Mouse (Mus musculus) frontal cortex, adult 2 months (tissue): ENCODE data around the gene Rfxank. TPM values are rescaled to one million over a fixed set of nuclear protein-coding genes. Genes with fewer than 3 reads are reported as not detected.

Experiments
- DNase-seq, 2 experiments: peaks; one replicate each; pipeline ENCODE4 v3.0.0; 2022; ENCODE audit warnings: low spot score in 1 of 2; ENCODE audit errors: extremely low spot score in 1 of 2
- polyA plus RNA-seq: library from polyadenylated mRNA; depleted of rRNA; stranded (reverse); fragments of >200 nt; gene quantifications from 2 replicates; pipeline ENCODE4 v1.2.3, GENCODE M21; 2012; rRNA removed

The Rfxank gene
- polyA plus RNA-seq, 1 experiment: 18.6 TPM

- DNase-seq: no peak
Measured at GRCm38 (mm10) chr8:70112401-70113016, 26.4 kb downstream of the Rfxank start.

DNA sequence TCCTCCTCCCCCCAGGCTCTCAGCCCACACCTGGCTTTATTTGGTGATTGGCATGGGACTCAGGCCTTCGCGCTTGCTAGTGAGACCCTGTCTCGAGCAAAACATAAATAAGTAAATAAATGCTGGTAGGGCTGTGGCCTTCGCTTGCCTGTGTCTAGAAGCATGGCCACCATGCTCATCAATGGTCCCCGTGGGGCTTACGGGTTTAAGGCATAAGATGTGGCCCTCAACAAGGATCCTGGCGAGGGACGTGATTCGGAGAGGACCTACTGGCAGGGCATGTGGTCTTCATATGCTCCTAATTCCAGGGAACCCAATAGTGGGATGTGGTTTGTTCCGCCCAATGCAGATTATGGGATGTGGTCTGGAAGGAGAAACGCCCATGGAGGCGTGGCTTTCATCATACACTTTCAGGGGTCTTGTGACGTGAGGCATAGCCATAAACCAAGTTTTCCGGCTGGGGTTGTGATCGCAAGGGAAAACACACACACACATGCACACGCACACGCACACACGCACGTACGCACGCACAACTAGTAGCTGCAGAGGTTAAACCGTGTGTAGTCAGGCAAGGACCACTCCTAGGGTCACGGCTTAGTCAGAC is 27.7 kb downstream of the Rfxank start:
- DNase-seq: no peak

DNA sequence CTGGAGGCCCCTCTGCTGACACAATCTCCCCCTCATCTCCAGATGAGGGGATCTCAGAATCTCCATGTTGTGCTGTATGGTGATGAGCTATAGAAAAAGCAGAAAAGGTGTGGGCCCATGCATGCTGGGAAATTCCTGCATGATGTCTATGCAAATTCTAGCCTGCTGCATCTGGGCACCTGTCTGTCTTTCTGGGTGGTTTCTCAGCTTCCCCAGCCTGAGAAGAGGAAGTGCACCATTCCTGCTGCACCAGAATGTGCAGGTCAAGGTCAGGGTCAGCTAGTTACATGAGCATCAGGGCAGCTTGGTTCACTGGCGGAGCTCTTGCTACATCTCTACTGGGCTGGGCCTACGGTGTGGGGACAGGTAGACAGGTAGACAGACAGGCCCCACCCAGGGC is 28.5 kb downstream of the Rfxank start:
- no peak for DNase-seq

- no peak for DNase-seq
Measured at GRCm38 (mm10) chr8:70104922-70105321, 34.0 kb downstream of the Rfxank start.

- no peak for DNase-seq
Measured at GRCm38 (mm10) chr8:70104506-70104905, 34.4 kb downstream of the Rfxank start.

GRCm38 (mm10) chr8:70100241-70100640 is 38.7 kb downstream of the Rfxank start:
- peak; percentile 58 to 74 for DNase-seq

GRCm38 (mm10) chr8:70099276-70099675 is 39.7 kb downstream of the Rfxank start:
- peak; percentile 56 to 78 for DNase-seq

DNA sequence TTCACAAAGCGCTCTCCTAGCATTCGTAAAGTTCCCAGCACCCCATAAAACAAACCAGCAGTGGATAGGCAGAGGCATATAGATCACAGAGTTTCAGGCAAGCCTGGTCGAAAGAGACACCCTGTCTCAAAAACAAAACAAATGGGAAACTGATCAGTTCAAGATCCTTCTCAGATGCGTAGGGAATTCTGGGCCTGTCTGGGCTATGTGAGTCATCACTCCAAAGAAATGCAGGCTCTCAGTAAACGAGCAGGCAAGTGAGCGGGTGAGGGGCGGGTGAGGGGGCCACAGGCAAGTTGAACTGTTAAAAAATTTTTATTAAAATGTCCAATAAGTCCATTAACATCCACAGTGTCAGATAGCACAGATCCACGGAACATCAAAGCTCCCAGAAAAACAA is 46.2 kb downstream of the Rfxank start:
- no peak for DNase-seq

DNA sequence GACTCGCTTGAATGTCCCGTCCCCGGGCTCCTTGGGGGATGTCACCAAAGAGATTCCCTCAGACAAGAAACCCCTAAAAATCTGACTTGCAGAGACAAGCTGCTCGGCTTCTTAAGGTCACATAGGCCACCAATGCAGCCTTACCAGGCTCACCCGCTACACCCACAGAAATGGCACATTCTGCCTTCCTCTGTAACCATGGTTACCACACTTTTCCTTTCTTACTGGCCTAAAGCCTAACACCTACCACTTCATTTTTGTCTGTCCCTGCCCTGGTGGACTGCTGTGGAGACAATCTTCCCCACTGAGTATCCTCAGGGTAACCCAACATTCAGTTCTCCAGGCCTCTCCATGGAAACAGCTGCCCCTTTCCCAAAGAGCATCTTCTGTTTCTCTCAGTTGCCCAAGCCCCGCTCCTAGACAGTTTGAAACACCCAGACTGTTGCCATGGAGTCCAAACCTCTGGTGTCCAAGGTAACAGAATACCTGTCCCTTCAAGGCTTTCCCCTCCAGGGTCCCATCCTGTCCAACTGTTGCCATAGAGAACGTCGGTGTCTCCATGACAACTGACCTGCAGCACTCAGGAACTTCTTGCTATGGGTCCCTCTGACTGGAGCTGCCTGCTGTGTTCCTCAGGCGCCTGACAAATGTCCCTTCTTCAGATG is 49.5 kb downstream of the Rfxank start:
- DNase-seq: no peak

- peak in 1 of 2 experiments; percentile 76 for DNase-seq
Measured at GRCm38 (mm10) chr8:70087836-70088650, 50.9 kb downstream of the Rfxank start.

DNA sequence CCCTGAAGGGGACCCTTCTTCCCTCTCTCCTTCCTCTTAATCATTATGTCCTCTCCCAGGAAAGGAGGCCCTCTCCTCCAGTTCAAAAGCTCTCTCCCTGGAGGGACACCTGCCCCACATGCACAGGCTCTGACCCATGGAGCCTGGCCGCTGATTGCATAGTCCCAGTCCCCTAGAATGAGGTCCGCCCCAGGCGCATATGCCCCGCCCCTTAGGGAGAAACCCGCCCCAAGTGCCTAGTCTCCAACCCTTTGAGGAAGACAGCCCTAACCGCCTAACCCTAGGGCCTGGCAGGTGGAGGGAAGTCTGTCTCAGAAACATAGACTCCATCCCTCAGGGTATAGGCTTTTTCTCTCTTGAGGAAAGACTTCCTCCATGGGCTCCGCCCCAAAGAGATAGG is 51.7 kb downstream of the Rfxank start:
- no peak for DNase-seq

DNA sequence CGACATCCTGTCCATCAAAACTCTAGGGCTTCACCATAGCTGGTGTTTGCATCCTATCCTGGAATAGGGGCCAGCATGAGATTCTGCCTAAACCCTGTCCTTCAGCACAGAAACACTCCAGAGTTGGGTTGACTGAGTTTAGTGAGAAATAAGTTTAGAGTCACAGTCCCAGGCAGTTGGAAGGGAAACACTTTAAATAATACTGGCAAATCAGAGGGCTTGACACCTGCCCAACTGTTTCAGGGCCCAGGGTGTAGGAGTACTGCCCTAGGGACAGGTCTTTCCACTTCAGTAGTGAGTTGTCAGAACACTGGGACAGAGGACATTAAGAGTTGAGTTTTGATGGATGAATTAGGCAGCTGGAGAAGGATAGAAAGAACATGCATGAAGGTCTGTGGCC is 52.8 kb downstream of the Rfxank start:
- DNase-seq: no peak

- no peak for DNase-seq
Measured at GRCm38 (mm10) chr8:70084191-70085065, 54.5 kb downstream of the Rfxank start.

DNA sequence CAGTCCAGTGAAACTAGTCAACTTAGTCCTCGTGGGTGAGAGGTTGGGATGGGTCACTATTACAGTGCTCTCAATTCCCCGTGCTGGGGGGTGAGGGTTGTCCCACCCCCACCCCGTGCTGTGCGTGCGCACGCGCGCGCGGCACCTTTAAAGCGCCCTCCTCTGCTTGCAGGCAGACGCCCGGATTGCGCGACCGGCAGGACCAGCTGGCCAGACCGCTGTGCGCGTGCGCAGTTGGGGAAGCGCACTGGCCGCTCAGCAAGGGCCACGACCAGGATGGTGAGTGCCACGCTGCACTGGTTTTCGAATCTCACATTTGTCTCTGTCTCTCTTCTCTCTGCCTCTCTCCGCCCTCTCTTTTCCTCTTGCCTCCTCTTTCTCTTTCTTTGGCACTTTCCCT is 55.7 kb downstream of the Rfxank start, which contains the start of gene Hapln4:
Hapln4 (plus strand) TSS at position 173 of the 400 bp plus-strand sequence.
- peak in 1 of 2 experiments; percentile 71 for DNase-seq

DNA sequence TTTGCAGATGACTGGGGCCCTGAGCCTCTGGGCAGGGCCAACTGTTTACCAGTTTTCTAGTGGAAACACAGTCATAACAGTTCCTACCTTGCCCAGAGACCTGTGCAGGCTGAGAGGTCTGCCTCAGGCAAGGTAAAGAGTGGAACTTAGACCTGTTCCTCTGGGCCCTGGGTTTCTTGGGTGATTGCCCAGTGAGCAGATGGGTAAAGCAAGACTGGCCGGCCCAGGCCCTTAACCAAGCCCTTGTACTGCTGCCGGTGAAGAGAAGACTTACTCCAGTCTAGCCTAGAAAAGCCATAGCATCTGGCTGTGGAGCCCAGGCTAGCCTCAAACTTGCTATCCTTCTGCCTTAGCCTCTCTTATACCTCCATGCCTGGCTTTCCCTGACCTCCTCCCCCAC is 57.0 kb downstream of the Rfxank start:
- no peak for DNase-seq

Other genes with a start within 250 kb of the Rfxank start
- 0.22 and 0.46 TPM in 2 replicates for gene Tssk6, start 237.0 kb downstream of the Rfxank start, polyA plus RNA-seq
- 189 and 193 TPM in 2 replicates for gene Ndufa13, start 236.6 kb downstream of the Rfxank start, polyA plus RNA-seq
- 41.1 and 45.9 TPM in 2 replicates for gene Yjefn3, start 236.4 kb downstream of the Rfxank start, polyA plus RNA-seq
- 28.6 and 31.0 TPM in 2 replicates for gene Gatad2a, start 142.8 kb downstream of the Rfxank start, polyA plus RNA-seq
- gene Mau2, start 96.4 kb downstream of the Rfxank start, polyA plus RNA-seq: 93.1 and 102 TPM in 2 replicates
- 36.5 and 40.8 TPM in 2 replicates for gene Sugp1, start 96.3 kb downstream of the Rfxank start, polyA plus RNA-seq
- gene Tm6sf2, start 66.2 kb downstream of the Rfxank start, polyA plus RNA-seq: 4.9 and 5.9 TPM in 2 replicates
- 34.8 and 43.9 TPM in 2 replicates for gene Hapln4, start 55.7 kb downstream of the Rfxank start, polyA plus RNA-seq
- gene Ncan, start 18.3 kb downstream of the Rfxank start, polyA plus RNA-seq: 98.8 and 102 TPM in 2 replicates
- 23.7 and 23.8 TPM in 2 replicates for gene Nr2c2ap, start 7.8 kb downstream of the Rfxank start, polyA plus RNA-seq
- gene Borcs8, start 345 bp upstream of the Rfxank start, polyA plus RNA-seq: 99.2 and 100 TPM in 2 replicates
- gene Mef2b, start 557 bp upstream of the Rfxank start, polyA plus RNA-seq: 0.34 and 0.65 TPM in 2 replicates
- 83.3 and 108 TPM in 2 replicates for gene Tmem161a, start 33.2 kb upstream of the Rfxank start, polyA plus RNA-seq
- gene Slc25a42, start 73.2 kb upstream of the Rfxank start, polyA plus RNA-seq: 51.0 and 51.3 TPM in 2 replicates
- gene Sugp2, start 95.1 kb upstream of the Rfxank start, polyA plus RNA-seq: 102 and 116 TPM in 2 replicates
- 44.0 and 45.6 TPM in 2 replicates for gene Armc6, start 95.3 kb upstream of the Rfxank start, polyA plus RNA-seq
- gene Homer3, start 143.7 kb upstream of the Rfxank start, polyA plus RNA-seq: 18.2 and 18.5 TPM in 2 replicates
- 48.6 and 51.7 TPM in 2 replicates for gene Ddx49, start 163.3 kb upstream of the Rfxank start, polyA plus RNA-seq
- gene Cope, start 163.4 kb upstream of the Rfxank start, polyA plus RNA-seq: 252 and 259 TPM in 2 replicates
- gene Cers1, start 176.6 kb upstream of the Rfxank start, polyA plus RNA-seq: 86.7 and 86.9 TPM in 2 replicates
- 34.8 and 63.7 TPM in 2 replicates for gene Gdf1, start 190.7 kb upstream of the Rfxank start, polyA plus RNA-seq
- 29.5 and 30.8 TPM in 2 replicates for gene Upf1, start 214.1 kb upstream of the Rfxank start, polyA plus RNA-seq
- gene Comp, start 234.4 kb upstream of the Rfxank start, polyA plus RNA-seq: 0.19 and 0.26 TPM in 2 replicates